Mouse (Mus musculus) testis, postnatal 14 days (tissue): ENCODE measurements at regions not wholly inside any gene's neighbourhood (a gene's known extent, or its start where the extent isn't known, plus 50 kb on each side); places are given as distances from the start of the nearest gene placed in this dataset.

Experiments used
- DNase-seq: peaks from one replicate; pipeline ENCODE4 v3.0.0; 2021; ENCODE audit warnings: low spot score

DNA sequence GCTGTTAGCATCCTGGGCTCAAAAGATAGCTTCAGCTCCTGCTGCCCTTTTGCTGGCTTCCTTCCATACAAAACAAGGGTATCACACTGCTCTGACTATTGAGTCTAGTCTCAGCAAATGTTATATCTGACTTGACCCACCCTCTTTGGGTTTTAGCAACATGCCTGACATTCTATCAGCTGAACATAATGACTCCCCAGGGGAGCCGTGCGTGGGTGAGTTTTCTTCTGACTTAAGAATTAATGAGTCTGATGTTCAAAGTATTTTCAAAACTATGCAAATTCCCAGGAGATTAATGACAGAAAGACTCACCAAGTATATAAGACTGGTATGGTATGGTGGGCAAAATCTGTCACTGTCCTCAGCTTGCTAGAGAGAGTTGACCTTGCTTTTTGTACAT, 159.0 kb downstream of the Pmp22 start:
- DNase-seq: no peak

DNA sequence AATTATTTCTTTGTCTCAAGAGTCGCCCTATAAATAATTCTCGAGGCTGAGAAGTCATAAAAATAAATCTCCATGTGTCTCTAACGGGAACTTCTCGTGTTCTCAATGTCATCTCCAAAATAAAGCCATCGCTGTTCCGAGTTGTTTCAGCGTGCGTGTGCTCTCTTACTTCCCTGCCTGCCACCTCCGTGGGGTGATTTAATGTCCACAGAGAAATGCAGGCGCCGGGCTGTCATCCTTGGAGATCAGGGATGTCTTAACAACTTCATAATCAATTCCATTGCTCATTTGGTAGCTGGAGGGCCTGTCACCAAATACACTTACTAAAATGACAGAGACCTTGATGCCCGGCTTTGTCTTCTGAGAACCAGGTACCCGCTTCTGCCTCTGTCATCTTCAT, 161.8 kb downstream of the Pmp22 start:
- DNase-seq: no peak

DNA sequence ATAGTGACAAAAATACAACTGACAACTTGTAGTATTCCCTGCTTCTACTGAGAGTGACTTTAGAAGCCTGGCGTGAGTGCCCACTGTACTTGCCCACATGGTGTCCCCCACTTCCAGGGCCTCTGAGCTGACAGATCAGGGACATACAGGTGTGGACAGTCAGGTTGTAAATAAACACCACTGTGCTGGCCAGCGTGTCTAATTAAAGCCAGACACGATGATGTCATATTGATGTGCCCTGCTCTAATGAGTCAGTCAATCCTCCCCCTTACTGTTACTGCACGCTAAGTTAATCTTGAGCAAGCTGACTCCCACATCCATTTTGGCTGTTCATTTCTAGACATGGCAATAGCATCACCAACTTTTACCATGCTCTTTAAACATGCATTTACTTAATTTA, 164.7 kb downstream of the Pmp22 start:
- no peak for DNase-seq

DNA sequence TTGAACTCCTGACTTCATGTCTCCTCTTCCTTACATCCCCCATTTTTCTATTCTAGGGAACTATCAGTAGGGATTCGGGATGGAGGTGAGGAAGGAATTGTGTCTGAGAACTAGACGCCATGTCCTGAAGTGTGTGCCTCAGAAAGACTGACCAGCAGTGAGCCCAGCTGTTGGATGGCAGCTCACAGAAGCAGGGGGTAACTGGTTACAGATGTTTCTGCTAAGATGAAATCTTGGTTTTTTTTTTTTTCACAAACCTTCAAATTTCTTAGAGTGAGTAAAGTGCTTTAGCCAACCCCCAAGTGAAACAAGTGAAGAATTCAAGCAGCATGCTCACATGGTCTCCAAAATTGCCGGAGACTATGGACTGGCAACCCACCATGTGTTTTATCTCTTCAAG, 165.7 kb downstream of the Pmp22 start:
- DNase-seq: no peak

DNA sequence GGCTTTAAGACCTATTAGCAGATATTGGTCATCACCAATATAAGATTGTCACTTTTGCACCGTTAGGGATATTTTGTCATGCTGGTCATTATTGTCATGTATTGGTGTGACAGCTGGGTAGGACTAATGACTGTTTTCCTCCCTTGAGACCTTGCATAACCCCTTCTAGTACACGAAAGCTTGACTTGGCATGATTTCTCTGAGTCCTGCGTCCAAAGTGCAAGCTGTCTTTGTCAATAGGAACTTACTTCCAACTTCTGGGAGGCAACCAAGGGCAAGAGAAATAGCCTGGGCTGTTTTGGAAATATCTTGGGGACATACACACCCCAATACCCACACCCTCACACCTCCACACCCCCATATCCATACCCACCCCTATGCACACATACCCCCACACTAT, 167.7 kb downstream of the Pmp22 start:
- DNase-seq: no peak

DNA sequence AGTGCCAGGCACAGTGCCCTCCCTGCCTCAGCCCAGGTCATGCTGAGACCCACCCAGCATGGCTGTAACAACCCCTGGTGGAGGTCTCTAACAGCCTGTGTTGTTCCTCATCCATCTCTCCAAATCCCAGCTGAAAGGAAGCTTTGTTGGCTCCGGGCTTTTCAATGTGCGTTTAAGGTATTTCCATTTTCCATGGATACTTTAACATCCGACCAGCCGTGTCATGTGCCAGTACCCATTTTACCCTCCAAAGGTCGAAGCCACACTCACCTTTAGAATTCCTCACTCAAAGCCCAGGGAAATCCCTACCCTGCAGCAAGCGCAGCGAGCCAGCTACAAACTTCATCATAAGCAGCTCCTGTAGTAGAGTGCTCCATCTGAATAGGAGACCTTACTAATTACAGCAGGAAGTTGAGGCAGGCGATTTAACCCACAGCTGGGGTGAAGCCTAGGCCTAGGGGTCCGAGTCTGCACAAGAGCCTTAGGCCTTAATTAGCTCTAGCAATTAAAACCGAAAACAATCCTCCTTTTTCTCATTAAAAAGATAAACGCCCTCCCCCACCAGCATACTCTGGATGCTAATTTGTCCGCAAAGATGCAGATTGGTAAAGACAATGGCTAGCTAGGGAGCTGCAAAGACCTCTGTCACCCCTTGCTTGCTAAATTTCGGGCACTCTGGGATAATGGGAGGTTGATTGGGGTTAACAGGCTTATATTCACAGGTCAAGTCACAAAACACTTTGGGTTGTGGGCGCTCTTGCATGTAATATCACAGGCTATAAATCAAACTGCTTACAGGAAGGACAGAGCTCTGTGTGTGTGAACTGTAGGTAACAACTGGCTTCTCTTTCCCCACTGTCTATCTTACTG, 171.2 kb downstream of the Pmp22 start:
- DNase-seq: no peak

DNA sequence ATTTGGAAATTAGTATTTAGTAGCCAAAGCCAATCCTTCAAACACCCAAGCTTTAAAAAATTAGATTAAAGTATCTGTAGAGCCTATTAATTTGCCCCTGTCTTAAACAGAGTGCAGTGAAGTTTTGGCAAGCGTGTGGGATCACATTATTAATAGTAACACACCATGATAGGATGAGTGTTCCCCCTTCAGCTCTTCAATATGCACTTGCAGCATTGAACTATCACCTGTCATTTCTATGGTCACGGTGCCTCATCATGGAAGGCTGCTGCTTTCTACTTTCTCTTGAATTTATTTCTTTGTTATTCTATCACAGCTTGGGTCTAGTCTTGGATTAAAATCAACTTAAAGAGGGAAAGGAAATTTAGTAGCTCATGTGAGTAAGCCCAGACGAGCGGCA, 196.4 kb downstream of the Pmp22 start:
- DNase-seq: no peak

DNA sequence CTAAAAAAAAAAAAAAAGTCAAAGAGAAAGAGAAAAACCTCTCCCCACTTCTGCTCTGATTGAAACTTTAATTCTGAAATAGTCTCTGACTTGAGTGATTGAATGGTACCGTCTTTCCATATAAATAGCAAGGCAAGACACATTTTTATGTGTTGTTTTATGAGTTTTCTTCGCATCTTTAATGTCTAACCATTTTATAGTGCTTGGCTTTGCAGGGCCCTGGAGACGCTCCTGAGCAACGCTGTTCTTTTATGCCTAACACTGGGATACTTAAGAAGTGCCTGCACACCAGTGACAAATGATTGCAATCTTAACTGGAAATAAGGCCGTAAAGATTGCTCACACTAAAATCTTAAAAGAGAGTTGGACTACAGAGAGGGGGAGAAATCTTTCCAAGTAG, 198.1 kb downstream of the Pmp22 start:
- DNase-seq: no peak

DNA sequence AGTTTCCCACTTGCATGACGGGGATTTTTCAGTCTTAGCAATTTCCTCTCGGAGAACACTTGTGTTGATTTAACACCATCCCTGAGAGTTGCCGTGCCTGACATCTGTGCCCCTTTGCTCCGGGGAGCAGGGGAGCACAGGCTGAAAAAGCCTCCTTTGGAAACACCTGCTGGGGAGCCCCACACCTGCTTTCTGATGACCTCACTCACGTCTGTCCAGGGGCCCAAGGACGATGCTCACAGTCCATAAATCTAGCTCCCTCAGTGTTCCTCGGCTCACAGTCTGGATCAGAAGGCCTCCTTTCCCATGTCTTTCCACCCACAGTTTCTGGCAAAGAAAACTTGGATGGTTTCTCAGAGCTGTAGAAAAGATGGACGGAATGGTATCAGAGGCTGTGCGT, 208.7 kb downstream of the Pmp22 start:
- no peak for DNase-seq

DNA sequence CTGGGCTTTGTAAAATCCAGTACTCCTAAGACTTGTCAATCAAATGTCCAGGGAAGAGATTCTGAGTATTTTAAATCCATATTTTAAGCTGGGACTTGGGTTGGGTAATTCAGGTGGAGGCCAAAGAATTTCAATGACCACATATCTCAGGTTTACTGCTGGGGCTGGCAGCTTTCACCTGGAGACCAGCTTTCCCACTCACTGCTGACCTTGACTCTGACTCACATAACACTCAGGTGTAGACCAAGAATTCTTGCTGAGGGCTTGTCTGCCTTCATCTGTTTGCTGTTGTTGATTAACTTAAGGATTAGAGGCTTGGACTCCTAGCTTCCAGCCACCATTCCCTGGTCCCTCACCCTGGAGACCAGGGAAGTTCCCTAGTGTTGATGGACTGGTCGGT, 209.5 kb downstream of the Pmp22 start:
- no peak for DNase-seq

DNA sequence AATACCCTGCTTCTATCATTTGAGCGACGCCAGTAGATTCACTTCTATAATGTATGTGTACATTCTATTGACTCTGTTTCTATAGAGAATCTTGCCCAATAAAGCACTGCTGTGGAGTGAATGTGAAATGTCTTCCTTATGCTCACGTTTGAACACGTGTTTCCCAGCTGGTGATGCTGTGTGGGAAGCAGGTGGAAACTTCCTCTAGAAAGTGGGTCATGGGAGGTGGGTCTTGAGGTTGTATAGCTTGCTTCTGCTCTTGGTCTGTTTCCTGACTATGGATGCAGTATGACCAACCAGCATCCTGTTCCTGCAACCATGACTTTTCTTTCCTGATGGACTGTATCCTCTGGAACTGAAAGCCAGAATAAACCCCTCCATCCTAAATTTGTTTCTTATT, 216.9 kb downstream of the Pmp22 start:
- DNase-seq: no peak

DNA sequence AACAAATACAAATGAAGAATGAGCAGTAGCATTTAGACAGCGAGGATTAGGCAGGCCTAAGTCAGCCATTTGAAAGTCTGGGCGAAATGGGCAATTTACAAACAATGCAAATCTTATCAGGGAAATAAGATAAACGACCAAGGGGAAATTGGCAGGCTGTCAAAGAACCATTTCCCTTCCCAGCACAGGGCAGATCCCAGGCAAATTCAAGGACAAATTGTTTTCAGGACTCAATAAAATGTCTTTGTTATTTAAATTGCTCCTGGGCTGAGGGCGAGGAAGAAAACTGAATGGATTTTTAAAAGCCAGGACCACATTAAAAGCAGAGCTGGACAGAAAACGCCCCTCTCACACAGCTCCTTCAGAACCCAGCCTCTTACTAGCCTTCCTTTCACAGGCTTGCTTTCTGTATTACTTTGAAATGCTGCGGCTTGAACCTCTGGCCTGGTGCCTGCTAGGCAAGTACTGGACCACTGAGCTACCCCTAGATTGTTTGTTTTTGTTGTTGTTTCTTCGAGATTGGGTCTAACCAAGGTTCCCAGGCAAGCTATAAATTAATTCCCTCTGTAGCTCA, 221.4 kb downstream of the Pmp22 start:
- DNase-seq: no peak

DNA sequence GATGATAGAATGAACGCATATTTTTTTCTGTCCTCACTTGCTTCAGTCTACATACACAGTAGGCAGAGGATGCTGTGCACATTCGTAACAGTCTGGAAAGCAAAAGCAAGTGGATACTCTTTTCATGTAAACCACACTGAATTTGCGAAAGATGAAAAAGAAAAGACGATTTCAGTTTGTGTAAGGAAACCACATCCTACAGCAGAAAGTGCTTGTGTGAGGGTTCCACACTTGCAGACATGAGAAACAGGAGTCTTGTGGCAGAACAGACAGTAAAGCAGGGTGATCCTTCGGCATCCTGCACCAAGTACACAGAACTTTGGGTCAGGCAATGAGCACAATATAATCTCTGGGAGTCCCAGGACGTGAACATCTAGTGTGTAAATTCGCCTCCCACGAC, 223.2 kb downstream of the Pmp22 start:
- DNase-seq: no peak

DNA sequence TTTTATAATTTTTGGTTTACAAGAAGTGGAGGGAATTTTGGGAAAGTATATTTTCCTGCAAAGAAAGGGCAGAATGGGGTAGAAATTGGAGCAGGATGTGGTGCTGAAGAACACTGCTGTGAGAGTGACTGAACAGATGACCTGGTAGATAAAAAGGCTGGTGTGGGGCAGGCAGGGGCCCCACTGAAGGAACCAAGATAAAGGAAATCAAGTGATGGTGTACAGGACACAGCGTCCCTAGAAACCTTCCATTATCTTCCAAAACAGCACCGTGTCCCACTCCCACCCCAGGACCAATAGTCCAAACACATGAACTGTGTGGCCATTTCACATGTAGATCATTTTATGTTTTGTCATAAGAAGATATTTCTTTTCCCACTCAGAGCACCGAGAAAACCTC, 224.2 kb downstream of the Pmp22 start:
- DNase-seq: no peak

DNA sequence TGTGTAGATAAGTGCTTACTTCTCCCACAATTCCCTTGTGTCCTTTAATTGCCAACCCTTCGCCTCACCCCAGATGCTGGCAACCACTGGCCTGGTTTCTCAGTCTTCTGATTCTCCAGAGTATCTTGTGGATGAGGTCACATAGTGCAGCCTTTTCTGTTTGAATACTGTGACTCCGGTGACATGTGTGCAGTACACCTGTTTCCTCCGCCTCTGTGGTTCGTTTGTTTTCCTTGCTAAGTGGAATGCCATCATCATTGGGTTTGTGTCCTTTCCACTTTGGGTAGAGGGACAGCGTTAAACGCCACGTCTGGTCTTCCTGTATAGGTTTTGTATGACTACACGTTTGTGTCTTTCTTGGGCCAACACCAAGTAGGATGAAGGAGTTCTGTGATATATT, 224.9 kb downstream of the Pmp22 start:
- DNase-seq: no peak

DNA sequence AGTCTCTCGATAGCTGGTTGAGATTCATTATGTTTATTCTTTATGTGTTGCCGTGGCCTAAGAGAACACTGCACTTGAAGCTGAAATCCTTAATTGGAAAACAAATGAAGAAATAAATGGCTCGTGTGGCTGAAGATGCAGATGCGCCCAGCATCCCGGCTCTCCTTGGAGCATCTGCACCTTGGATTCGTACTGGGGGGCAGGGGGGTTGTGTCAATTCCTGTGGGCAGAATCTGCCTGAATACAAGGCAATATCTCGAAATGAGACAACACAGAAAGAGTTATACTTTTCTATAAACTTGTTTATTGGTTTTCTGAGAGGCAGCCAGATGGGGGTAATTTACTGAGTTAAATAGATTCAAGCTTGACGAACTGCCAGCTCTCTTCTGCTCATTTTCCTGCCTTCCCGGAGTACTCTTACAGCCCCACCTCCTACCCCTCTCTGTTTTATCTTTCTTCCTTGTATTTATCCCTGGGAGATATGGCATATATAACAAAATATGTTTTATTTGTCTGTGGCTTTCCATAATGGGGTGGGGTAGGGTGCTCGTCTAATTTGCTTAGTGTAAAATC, 229.1 kb downstream of the Pmp22 start:
- no peak for DNase-seq

DNA sequence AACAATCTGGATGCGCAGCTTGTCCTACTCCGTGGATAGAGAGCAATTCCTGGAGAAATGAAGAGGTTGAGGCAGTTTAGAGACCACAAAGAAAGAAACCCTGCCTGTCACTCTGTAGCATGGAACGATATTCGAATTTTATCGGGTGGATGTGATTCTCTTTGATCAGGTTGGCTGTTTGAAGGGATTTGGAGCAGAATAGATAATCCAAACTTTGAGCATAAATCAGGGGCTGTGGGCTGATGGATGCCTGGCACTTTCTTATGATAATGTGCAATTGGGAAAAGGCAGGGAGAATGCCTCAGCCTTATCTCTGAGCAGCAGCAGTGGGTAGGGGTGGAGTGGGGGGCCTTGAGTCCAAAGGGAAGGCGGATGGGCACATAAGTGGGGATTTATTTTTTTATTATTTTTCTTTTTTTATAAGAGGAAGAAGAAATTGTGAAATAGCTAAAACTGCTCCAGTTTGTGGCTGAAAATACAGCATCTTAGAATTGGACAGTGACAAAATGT, 239.0 kb downstream of the Pmp22 start:
- DNase-seq: no peak

DNA sequence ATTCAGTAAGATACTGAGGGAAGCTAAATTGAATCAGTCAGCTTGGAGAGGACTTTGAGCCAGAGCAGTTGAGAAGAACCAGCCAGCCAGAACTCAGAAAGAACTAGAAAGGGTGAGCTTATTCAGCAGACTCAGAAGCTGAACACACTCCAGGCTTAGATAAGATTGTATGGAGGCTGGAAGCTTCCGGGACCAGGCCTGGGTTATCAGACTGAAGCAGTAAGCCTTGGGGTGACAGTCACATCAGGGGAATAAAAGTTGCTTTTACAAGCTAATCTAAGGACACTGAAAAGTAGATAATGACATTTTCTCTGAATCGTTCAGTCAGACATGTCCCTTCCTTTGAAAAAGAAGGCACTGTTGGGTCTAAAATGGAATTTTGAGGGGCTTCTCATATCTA, 240.7 kb downstream of the Pmp22 start:
- DNase-seq: no peak

DNA sequence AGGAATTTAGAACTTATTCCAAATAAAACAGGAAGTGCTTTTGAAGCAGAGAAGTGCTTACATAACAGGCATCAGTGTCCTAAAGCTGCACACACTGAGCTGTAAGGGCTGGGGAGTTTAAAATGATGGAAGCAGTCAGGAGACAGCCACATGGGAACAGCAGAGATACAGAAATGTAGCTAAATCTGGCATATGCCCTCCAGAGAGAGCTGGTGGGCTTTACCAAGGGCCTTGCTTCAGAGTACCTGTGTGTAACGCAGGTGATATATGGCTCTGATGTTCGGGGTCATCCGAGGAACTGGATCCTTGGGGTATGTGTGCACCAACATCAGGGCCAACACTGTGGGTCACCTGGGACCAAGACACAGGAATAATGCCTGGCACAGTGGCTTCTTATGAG, 247.5 kb downstream of the Pmp22 start:
- no peak for DNase-seq

DNA sequence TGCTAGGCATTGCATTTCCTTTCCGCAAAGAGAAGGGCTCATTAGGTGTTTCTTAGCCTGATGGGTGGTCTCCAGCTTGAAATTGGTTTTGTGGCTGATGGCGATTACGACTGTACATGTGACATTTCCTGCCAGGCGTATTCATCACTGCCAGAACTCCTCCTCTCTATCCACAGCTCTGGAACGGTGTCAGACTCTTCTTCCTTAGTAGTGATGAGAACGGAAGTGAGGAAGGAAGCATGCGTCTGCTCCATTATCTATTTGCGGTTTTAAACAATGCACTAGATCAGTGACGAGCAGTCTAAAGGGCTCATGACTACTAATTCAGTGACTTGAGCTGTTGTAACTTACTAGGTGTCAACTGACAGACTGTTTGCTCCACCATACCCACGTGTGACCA, 248.2 kb downstream of the Pmp22 start:
- DNase-seq: no peak

DNA sequence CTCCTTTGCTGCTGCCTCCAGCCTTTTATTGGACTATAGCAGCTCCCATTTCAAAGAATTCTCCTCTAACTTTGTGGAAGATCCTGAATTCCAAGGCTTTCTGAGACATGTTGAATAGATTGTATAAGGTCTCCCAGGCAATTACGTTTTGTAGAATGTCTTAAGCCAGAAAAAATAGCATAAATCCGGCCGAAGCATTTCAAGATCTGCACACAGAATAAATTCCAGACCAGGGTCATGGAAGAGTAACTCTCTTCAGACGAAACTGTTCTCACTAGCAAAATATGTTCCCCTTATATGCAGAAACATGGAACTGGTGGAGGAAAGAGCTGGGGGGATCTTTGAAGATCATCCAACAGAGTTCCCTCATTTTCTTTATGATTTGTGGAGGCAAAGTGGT, 259.5 kb downstream of the Pmp22 start:
- DNase-seq: no peak

DNA sequence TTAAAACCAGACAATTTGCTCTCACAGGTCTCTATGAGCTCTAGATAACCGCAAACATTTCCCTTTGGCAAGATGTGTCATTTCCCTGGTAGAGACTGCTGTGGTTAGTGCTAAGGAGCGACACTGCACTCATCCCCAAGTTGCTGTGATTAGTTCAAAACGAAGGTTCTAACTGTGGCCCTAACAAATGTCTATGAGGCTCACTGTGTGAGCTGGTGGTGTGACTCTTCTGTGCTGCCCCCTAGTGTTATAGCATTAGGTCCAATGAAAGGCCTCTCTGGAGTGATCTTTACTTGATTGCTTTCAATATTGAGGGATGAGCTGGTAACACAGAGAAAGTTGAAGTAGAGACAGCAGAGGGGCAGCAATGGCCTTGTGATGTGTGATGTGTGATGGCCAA, 262.7 kb downstream of the Pmp22 start:
- DNase-seq: no peak

DNA sequence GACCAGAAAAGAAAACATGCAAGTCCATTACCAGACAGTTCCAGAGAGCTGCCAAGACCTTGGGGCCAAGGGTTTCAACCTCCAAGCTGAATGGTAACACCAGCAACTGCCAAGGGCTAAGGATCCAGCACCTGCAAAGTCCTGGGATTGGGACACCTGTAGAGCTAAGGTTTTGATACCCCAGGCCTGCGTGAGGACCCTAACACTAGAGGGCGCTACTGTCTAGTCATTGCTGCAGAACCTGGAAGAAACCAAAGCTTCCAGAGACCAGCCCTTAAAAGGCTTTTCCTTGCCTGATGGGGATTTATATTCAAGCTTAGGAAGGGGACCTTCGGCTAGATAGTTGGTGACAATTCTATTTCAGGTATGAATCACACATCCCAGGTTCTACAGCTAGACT, 263.6 kb downstream of the Pmp22 start:
- no peak for DNase-seq

DNA sequence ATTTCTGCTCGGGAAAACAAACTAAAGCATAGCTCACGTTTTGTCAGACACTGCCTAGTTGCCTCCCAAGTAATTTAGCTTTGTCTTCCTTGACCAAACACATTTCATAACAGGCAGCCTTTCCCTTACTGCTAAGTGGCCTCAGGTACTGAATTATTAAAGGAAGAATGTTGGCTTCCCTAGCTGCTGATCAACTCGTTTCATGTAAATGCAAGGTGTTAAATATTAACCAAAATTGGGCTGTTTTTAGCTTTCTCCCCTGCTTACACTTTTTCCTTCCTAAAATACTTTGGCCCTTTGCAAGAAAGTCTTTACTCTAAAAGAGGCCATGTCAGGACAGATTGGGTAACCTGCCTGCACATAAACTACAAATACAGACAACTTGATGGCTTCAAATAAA, 265.4 kb downstream of the Pmp22 start:
- DNase-seq: no peak
